19 mouse cellular contexts compared by ENCODE assay signal in the genomic region with DNA sequence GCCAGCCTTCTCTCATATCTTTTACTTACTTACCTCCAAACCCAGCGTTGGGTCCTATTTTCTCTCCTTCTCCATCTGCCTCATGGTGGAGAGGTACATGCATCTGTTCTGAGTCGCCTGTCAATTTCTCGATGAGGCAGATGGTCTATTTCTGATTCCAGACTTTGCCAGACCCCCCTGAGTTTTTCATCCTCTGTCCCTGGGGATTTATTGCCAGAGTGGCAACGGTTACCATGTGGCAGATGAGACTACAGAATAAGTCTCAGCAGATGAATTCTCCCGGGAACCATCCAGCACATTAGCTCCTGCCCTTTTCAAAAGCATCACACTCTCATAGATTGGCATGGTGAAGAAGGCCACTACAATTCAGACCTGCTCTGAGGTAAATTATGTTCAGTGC.
DNase-seq lines count a peak whose midpoint lies in the region; ATAC-seq lines count a peak whose summit lies in the region.
"Had no signal": no experiment of that assay in that cellular context is flagged by ENCODE, and none has a peak within 500 bp of the region (broad histone marks: within the 10 kb centered on the region; RNA-seq: fewer than 3 reads in every experiment).

No protein-coding gene starts in this region.

- peak; percentile 3 to 5 for DNase-seq in cerebellum, adult 18-20 months
- no peak for DNase-seq in cerebellum, adult 8-10 months
- peak; percentile 16 to 39 for DNase-seq in layer of hippocampus, postnatal 10 days (ENCODE audit: low spot score in 2 of 2)
- DNase-seq in right cerebral cortex, postnatal 25 days, result no peak
- no peak for DNase-seq in Muller cell, postnatal 12 days (ENCODE audit: inconsistent ontology term)
- DNase-seq: gastrocnemius, postnatal 36 days; heart, postnatal 36 days; kidney, postnatal 14 days; liver, embryonic 13.5 days; lung, postnatal 10 days; retina, postnatal 1 day; thymus, postnatal 4 days had no signal

- H3K4me3 ChIP-seq in hindbrain, embryonic 12.5 days, result no peak overlapping the region
- no peak overlapping the region for H3K4me3 ChIP-seq in hindbrain, embryonic 13.5 days
- H3K4me3 ChIP-seq in forebrain, embryonic 15.5 days, result no peak overlapping the region
- H3K4me3 ChIP-seq: embryonic facial prominence, embryonic 13.5 days; liver, embryonic 13.5 days; midbrain, embryonic 12.5 days had no signal

- H3K36me3 ChIP-seq in hindbrain, embryonic 12.5 days, result no peaks in the 10 kb centered on the region
- no peaks in the 10 kb centered on the region for H3K36me3 ChIP-seq in hindbrain, embryonic 13.5 days
- no peaks in the 10 kb centered on the region for H3K36me3 ChIP-seq in forebrain, embryonic 15.5 days
- H3K36me3 ChIP-seq: embryonic facial prominence, embryonic 13.5 days; liver, embryonic 13.5 days; midbrain, embryonic 12.5 days had no signal

- no peak overlapping the region for H3K4me2 ChIP-seq in hindbrain, embryonic 12.5 days (replicated peaks)
- H3K4me2 ChIP-seq in hindbrain, embryonic 13.5 days, result no peak overlapping the region
- H3K4me2 ChIP-seq in forebrain, embryonic 15.5 days (replicated peaks), result no peak overlapping the region
- H3K4me2 ChIP-seq: embryonic facial prominence, embryonic 13.5 days; heart, embryonic 11.5 days; liver, embryonic 13.5 days; midbrain, embryonic 12.5 days had no signal

- ATAC-seq in hindbrain, embryonic 12.5 days (ENCODE audit: low FRiP score), result peak; percentile 38; the same call in 1 of the 2 replicates
- ATAC-seq in hindbrain, embryonic 13.5 days (ENCODE audit: low FRiP score), result no peak
- ATAC-seq in forebrain, embryonic 15.5 days (replicated peaks), result peak; percentile 72; the same call in 1 of the 2 replicates
- ATAC-seq: intestine, postnatal 0 days had no signal

- H3K27me3 ChIP-seq in hindbrain, embryonic 12.5 days, result no peaks in the 10 kb centered on the region
- no peaks in the 10 kb centered on the region for H3K27me3 ChIP-seq in hindbrain, embryonic 13.5 days
- no peaks in the 10 kb centered on the region for H3K27me3 ChIP-seq in forebrain, embryonic 15.5 days
- H3K27me3 ChIP-seq: embryonic facial prominence, embryonic 13.5 days; liver, embryonic 13.5 days; midbrain, embryonic 12.5 days had no signal

- no peak overlapping the region for H3K27ac ChIP-seq in hindbrain, embryonic 12.5 days
- no peak overlapping the region for H3K27ac ChIP-seq in hindbrain, embryonic 13.5 days
- no peak overlapping the region for H3K27ac ChIP-seq in forebrain, embryonic 15.5 days (replicated peaks)
- H3K27ac ChIP-seq: embryonic facial prominence, embryonic 13.5 days; liver, embryonic 13.5 days; midbrain, embryonic 12.5 days had no signal

- no peaks in the 10 kb centered on the region for H3K4me1 ChIP-seq in hindbrain, embryonic 12.5 days
- H3K4me1 ChIP-seq in hindbrain, embryonic 13.5 days (replicated peaks), result no peaks in the 10 kb centered on the region
- no peaks in the 10 kb centered on the region for H3K4me1 ChIP-seq in forebrain, embryonic 15.5 days
- H3K4me1 ChIP-seq: embryonic facial prominence, embryonic 13.5 days; liver, embryonic 13.5 days; midbrain, embryonic 12.5 days had no signal

- no peaks in the 10 kb centered on the region for H3K9me3 ChIP-seq in hindbrain, embryonic 12.5 days (replicated peaks)
- H3K9me3 ChIP-seq in hindbrain, embryonic 13.5 days, result no peaks in the 10 kb centered on the region
- no peaks in the 10 kb centered on the region for H3K9me3 ChIP-seq in forebrain, embryonic 15.5 days
- H3K9me3 ChIP-seq: embryonic facial prominence, embryonic 13.5 days; liver, embryonic 13.5 days; midbrain, embryonic 12.5 days had no signal

- 77% methylated on average over 5 of the region's 5 CpGs for WGBS in hindbrain, embryonic 12.5 days
- 50% methylated on average over 5 of the region's 5 CpGs for WGBS in hindbrain, embryonic 13.5 days
- 59% methylated on average over 5 of the region's 5 CpGs for WGBS in forebrain, embryonic 15.5 days

- H3K9ac ChIP-seq in hindbrain, embryonic 12.5 days, result no peak overlapping the region
- no peak overlapping the region for H3K9ac ChIP-seq in hindbrain, embryonic 13.5 days
- H3K9ac ChIP-seq in forebrain, embryonic 15.5 days (replicated peaks), result no peak overlapping the region
- H3K9ac ChIP-seq: embryonic facial prominence, embryonic 13.5 days; liver, embryonic 13.5 days; midbrain, embryonic 12.5 days had no signal

Comparison
In these comparisons a context has a peak if more than half of its experiments do, and no peak if none do; other contexts are left out.
1. DNase-seq: peak in cerebellum, adult 18-20 months (2 of 2) and layer of hippocampus, postnatal 10 days (2 of 2); none in cerebellum, adult 8-10 months (single experiment), right cerebral cortex, postnatal 25 days (single experiment) and Muller cell, postnatal 12 days (single experiment).